Mouse (Mus musculus) layer of hippocampus, adult 11-12 months (tissue): ENCODE measurements around the gene Fto.

ENCODE experiments used
- DNase-seq: peaks from one replicate; pipeline ENCODE4 v3.0.0; 2022; ENCODE audit warnings: low spot score

Gene Fto

GRCm38 (mm10) chr8:91455591-91455990 is 142.3 kb downstream of the Fto start:
- no peak for DNase-seq

- DNase-seq, result no peak
These were observed 144.7 kb downstream of the Fto start for GRCm38 (mm10) chr8:91458016-91458415.

GRCm38 (mm10) chr8:91460965-91461364 is 147.6 kb downstream of the Fto start:
- no peak for DNase-seq

GRCm38 (mm10) chr8:91463757-91464156 is 150.4 kb downstream of the Fto start:
- DNase-seq, result no peak

- DNase-seq, result no peak
These were observed 154.1 kb downstream of the Fto start for GRCm38 (mm10) chr8:91467463-91467862.

DNA sequence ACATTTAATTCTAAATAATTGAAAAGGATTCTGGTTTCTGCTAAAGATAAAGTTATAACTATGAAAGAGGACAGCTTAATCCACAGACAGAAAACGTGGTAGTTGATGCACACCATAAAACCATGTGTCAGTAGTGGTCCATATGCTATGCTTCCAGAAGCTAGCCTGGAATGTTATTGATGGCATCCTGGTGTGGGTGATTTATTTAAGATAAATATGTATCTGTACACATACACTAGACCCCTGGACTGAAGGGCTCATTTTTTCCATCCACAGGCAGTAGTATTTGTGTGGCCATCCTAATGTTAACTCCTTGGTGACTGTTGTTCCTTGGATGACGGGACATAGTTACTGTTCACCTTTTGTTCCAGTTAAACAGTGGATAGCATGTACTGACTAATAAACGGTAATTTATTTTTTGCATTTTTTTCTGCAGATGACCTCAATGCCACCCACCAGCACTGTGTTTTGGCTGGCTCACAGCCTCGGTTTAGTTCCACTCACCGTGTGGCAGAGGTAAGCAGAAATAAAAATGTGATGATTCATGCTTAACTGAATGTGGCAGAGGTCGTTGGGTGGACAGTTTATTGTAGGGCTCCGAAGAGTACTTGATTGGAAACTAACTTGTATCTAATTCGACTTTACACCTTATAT is 154.7 kb downstream of the Fto start:
- no peak for DNase-seq

GRCm38 (mm10) chr8:91469441-91469840 is 156.1 kb downstream of the Fto start:
- DNase-seq, result no peak

GRCm38 (mm10) chr8:91474731-91475279 is 161.5 kb downstream of the Fto start:
- DNase-seq, result peak; percentile 17

- no peak for DNase-seq
These were observed 163.7 kb downstream of the Fto start for GRCm38 (mm10) chr8:91476988-91477387.

GRCm38 (mm10) chr8:91477471-91477870 is 164.1 kb downstream of the Fto start:
- DNase-seq, result no peak

DNA sequence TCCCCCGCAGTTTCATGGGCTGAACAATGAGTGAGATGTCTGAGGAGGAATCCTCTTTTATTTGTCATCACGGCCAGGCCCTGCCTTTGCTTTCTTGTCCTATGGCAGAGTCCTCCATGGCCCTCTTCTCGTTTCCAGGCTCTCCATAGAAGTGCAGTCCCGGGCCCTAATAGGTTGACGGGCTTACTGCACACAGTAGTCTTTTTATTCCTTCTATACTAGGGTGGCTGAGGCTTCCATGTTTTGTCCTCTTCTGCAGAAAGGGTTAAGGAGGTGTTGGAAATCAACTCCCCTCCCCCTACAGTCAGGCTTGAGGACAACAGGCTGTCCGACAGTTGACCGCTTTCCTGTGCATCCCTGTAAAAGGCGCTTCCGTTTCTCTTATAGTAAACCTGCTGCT is 169.2 kb downstream of the Fto start:
- DNase-seq, result no peak

GRCm38 (mm10) chr8:91486394-91486793 is 173.1 kb downstream of the Fto start:
- DNase-seq, result no peak

GRCm38 (mm10) chr8:91487456-91487855 is 174.1 kb downstream of the Fto start:
- no peak for DNase-seq

DNA sequence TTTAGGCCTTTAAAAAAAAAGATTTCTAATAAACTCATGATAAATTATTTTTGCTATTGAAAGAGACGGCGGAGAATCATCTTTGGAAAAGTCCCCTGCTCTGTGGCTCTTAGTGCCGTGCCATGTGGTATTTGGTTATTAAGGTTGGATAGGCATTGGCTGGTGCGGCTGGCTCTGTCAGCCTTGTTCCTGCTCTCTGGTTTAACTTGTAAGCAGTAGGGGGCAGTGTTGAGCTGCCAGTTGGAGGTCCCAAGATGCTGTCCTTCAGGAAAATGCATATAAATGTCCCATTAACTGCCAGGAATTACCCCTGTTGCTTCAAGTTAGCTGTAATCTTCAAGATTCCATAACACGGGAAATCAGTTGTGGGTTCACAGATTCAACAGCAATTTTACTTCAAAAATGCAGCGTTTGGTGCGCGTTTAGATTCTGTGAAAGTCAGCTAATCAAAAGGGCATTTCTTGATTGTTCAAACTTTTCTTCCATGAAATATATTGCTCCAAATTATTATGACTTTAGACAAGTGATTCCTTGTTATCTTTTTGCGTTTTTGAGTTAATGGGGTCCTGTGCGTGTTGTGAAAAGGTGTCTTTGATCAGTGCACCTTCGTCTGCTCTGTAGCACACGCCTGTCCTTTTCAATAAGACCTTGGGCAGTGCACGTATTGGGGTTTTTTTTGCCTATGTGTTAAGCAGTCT is 174.9 kb downstream of the Fto start:
- peak; percentile 80 for DNase-seq

GRCm38 (mm10) chr8:91488784-91489450 is 175.6 kb downstream of the Fto start:
- no peak for DNase-seq

DNA sequence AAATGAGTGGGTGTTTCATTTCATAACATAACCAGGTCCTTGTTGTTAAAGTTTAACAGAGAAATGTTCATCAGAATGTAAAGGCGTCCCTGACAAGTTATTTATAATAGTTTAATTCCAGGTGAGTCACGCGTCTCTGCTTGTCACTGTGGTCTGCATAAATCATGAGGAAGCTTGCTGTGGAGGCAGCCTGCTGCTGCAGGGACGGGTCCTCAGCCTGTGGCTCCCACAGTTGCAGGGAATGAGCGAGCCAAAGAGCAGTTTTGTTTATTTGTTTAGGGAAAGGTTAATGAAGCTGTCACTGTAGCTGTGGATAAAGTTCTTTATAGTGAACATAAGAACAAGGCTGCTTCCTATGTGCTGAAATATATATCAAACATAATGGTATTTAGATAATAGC is 176.7 kb downstream of the Fto start:
- no peak for DNase-seq

DNA sequence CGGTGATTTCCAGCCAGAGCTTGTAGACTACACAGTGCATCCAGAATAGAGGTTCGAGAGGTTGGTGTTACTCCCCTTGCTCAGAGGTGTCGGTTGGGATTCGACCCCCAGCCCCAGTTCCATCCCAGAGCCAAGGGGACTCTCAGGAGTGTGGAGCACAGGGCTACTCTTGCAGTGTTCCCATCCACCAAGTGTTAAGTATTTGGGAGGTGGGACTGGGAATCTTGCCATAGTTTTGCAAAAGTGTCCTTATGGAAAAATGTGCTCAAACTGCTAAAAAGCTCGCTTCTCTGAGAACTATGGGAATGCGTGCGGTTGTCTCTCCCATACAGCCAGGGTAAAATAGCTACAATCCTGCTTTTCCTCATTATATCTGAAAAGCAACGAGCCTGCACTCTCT is 180.0 kb downstream of the Fto start:
- DNase-seq, result no peak

DNA sequence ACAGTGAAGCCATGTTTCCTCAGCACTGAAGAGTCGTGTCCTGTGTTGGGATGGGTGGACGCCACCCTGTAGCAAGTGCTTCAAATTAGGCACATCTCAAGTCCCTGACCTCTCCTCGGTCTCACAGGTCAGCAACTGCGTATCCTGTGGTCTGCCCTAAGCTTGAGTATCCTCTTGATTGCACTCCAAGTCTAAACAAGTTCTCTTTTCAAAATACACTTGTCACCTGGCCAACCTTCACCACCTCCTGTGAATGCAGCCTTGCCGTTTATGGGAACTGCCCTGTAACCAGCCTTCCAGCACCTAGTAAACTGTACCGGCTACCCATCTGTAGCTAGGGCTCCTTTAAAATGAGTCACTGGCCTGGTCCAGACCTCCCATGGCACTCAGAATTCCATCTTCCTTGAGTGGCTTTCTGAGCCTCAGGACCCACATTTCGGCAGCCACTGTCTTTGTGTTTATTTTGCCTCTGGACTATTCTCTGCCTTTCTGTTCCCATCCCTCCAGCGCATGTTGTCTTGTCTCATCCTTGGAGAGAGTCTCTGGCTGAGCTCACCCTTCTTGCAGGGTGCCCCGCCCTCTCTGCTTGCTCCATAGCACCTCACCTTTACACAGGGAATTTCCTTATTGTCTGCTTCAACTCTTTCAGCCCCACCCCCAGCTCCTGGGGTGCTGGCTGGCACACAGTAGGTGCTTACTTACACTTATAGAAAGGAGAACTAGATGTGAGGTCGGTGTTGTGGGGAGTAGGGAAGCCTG is 181.4 kb downstream of the Fto start:
- no peak for DNase-seq

DNA sequence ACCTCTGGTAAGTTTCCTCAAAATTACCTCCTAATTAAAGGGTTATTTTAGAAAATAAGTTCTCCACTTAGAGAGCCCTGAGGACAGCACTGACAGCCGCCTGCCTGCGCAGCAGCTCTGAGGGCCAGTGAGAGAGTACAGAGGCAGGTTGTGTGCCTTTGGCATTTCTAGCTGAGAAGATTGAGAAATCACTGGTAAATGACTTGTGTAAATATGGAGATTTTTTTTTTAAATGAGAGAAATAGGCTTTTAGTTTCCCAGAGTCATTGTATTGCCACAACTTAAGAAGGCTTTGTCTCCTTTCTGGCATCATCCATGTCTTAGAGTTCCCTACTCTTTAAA is 181.9 kb downstream of the Fto start:
- DNase-seq, result no peak

GRCm38 (mm10) chr8:91496000-91496399 is 182.7 kb downstream of the Fto start:
- no peak for DNase-seq

DNA sequence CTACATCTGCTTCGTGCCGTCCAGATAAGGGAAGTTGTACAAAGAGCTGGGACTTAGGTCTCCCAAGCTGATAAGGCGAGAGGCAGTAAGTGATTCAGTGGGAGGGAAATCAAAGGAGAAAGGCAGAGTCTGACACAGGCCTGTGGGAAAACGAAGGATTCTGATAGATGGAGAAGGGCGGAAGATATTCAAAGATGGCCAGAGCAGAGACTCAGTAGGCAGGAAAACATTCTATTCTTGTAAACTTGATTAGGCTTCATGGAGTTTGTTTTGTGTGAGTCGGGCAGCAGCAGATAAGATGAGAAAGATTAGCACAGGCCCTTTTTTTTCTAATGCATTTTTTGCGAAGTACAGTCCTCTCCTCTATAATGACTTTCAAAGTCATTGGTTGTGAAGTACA is 183.6 kb downstream of the Fto start:
- DNase-seq, result no peak

- no peak for DNase-seq
These were observed 185.3 kb downstream of the Fto start for GRCm38 (mm10) chr8:91498611-91499010.
